Mouse (Mus musculus): ENCODE data around the gene Aaed1. TPM values are rescaled to one million over a fixed set of nuclear protein-coding genes. Genes with fewer than 3 reads are reported as not detected.

Gene Aaed1
- polyA plus RNA-seq (2017; shearing (Covaris generic)): 38.3 TPM

DNA sequence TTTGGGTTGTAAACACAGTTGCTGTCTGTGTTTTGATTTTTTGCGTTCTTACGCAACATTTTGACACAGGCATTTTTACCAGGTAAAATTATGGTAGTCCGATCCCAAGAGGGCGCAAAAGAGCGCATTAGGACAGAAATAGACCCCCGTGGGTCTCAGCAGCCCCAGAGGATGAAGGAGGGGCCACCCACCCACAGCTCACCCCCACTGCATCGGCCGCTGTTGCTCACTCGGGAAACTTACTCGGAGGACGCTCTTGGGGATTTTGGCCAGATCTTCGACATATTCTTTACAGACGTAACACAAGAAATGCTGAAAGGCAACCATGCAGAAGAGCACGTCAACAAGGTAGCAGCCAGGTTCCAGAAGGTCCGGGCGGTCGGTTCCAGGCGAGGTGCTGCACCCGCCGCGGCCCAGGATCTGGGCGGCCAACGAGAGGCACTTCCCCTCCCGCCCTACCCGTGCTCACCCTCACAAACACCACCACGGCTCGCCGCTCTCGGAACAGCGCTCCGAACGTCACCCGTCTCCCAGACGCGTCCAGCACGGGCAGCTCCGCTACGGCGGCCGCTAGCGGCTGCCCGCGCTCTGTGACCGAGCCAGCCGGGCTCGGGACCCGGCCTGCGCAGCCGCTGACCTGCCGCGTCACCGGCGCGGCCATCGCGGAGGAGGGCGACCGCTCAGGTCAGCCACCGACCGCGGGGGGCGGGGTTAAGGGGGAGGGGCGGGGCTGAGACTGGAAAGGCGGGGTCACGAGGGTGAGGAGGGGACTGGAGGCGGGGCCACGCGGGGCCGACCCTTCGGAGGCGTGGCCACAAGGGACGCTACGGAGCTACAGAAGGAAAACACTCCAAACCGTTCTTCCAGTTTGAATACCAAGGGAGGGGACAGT, at the start of gene Aaed1:
TSS of gene Aaed1 (minus strand) at position 687 of the 892 bp plus-strand sequence.

DNA sequence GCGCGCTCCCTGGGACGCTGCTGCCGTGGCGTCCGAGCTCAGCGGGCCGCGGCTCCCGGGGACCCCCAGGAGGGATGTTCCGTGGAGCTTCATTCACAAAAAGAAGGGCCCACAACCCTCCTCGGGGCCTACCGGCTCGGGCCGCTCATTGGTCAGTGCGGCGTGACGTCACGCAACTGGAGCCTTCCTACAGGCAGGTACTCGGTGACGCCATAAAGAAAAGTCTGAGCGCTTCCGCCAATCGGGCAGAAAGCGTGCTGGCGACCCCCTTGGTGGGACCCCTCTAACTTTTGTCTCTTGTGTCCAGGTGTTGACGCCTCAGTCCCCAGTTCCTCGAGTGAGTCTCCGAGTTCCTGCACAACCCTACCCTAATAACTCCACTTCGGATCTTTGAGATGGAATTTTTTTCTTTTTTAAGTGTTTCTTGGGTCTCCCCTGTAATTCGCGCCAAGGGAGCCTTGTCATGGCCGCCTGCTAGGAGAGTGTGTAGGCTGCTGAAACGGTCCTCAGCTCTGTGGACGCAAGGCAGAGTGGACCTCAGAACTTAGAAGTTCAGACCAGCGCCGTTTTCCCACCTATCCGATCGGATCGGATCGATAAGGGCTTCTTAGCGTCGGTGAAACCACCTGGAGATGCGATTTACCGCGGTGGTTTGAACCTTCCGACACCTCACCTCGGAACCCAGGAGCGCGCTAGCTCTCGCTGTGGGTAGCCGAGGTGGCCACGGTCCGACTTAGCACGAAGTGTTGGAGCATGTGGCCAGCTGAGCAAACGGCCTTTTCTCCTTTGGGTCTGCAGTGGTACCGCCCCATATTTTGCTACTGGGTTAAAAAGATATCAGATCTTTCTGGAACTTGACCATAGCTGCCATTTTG, 37.4 kb downstream of the Aaed1 start, which contains the start of gene Cdc14b:
TSS of gene Cdc14b (minus strand) at position 412 of the 875 bp plus-strand sequence.

Other genes starting within 250 kb of the Aaed1 start
- gene Hsd17b3, start 223.5 kb downstream of the Aaed1 start, polyA plus RNA-seq (2017; shearing (Covaris generic)): not detected
- gene Slc35d2, start 183.3 kb downstream of the Aaed1 start, polyA plus RNA-seq (2017; shearing (Covaris generic)): 21.1 TPM
- gene Zfp367, start 159.5 kb downstream of the Aaed1 start, polyA plus RNA-seq (2017; shearing (Covaris generic)): 6.9 TPM
- gene Habp4, start 150.9 kb downstream of the Aaed1 start, polyA plus RNA-seq (2017; shearing (Covaris generic)): 19.1 TPM
- 6.5 TPM for gene Cdc14b, start 37.4 kb downstream of the Aaed1 start, polyA plus RNA-seq (2017; shearing (Covaris generic))
- gene Ctsl, start 58.2 kb upstream of the Aaed1 start, polyA plus RNA-seq (2017; shearing (Covaris generic)): 18.6 TPM
- gene Cdk20, start 119.6 kb upstream of the Aaed1 start, polyA plus RNA-seq (2017; shearing (Covaris generic)): 3.4 TPM
- gene Fam240b, start 185.1 kb upstream of the Aaed1 start, polyA plus RNA-seq (2017; shearing (Covaris generic)): not detected

Data from effector memory CD4-positive, alpha-beta T cell, adult 5 months (primary cell).